Mouse (Mus musculus): Measurements from ENCODE around the gene Rps6ka2. TPM values are rescaled to one million over a fixed set of nuclear protein-coding genes. Genes with fewer than 3 reads are reported as not detected.
"Not testable (repeated sequence)": the region's sequence is repeated elsewhere in the genome, so short reads cannot be mapped to it uniquely, and the experiment has no call there.

Rps6ka2 gene
- polyA plus RNA-seq, 1 experiment from 2014 or later: 11.7 TPM

DNA sequence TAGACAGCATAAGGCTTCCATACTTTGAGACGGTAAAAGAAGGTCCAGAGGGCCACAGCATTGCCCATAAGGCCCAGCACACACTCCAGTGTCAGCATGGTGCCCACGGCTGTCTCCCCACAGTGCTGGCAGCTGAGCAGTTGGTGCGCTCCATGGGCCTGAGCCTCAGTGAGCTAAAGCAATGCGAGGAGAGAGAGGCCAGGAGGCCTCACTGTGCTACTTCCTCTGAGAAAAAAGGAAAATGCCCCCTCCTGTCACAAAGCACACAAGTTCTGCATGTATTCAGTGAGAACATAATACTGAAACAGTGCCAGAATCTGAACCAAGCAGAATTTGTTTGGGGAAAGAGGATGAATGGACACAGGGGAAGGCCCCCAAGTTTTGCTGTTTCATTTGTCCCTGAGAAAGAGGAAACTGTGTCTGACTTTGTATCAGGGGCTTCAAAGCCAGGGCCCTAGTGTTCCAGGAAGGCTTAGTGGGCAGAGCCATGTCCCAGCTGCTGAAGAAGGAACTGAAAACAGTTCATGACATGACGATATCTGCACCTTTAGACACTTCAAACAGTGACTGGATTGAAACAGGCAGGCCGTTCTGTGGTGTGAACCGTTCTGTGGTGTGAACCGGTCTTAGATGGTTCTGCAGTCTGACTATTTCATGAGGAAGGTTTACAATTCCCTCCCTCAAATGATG is 145.9 kb downstream of the Rps6ka2 start:
- 87% methylated on average over 6 of the region's 8 CpGs for WGBS
- H3K27me3 ChIP-seq (ENCODE audit: control insufficient read depth, insufficient read depth, low read length); H3K9ac ChIP-seq (replicated peaks; ENCODE audit: low read depth, low read length); H3K4me2 ChIP-seq (replicated peaks; ENCODE audit: low read depth, low read length); H3K4me1 ChIP-seq (ENCODE audit: control insufficient read depth, insufficient read depth, low read length); H3K36me3 ChIP-seq (ENCODE audit: control insufficient read depth, insufficient read depth, low read length); H3K9me3 ChIP-seq (ENCODE audit: control insufficient read depth, low read depth, low read length); ATAC-seq (ENCODE audit: insufficient number of reproducible peaks, insufficient read depth, low FRiP score, low read depth); H3K27ac ChIP-seq (ENCODE audit: low read length); H3K4me3 ChIP-seq (ENCODE audit: low read depth, low read length): not testable (repeated sequence)

DNA sequence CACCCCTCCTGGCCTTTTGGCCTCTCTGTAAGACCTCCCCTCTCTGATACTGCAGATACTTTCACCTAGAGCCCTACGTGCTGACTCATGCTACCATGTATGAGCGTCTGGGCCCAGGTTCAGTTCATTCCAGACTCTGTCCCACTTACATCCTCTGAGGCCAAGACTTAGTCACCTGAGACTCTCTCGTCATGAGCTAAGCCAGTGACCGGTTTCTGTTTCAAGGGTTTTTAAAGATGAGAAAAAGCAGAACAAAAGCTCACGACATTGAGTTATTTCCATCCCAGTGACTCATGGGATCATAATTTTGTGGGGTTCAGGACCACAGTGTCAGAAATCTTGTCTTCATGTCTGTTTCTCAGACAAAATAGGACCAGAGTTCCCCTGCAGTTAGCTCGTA is 149.9 kb downstream of the Rps6ka2 start:
- WGBS: 75% methylated on average over 6 of the region's 6 CpGs
- not testable (repeated sequence) for ATAC-seq (ENCODE audit: insufficient number of reproducible peaks, insufficient read depth, low FRiP score, low read depth)

DNA sequence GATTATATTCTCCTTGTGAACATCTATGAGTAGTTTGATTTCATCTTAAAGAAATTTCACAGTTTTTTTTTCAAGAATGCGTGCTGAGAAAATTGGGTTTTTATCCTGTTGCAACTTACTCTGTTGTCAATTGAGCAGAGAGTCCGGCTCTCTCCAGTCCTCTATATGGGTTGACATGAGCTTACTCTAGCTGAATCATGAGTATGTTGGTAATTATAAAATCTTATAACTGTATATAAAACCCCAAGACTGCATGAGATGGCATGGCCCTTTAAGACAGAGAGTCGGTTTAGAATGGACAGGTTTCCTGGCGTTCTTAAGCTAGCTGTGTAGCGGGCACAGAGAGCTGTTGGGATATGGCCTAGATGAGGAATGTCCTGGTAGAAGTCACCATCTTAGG is 154.4 kb downstream of the Rps6ka2 start, which contains the start of gene Tcp10a:
Gene Tcp10a (plus strand): TSS at position 301 of the 400 bp plus-strand sequence.
- WGBS: 91% methylated on average over 3 of the region's 5 CpGs
- H3K27me3 ChIP-seq (ENCODE audit: control insufficient read depth, insufficient read depth, low read length); H3K9me3 ChIP-seq (ENCODE audit: control insufficient read depth, low read depth, low read length); H3K4me1 ChIP-seq (ENCODE audit: control insufficient read depth, insufficient read depth, low read length); ATAC-seq (ENCODE audit: insufficient number of reproducible peaks, insufficient read depth, low FRiP score, low read depth); H3K4me3 ChIP-seq (ENCODE audit: low read depth, low read length); H3K27ac ChIP-seq (ENCODE audit: low read length); H3K4me2 ChIP-seq (replicated peaks; ENCODE audit: low read depth, low read length); H3K36me3 ChIP-seq (ENCODE audit: control insufficient read depth, insufficient read depth, low read length); H3K9ac ChIP-seq (replicated peaks; ENCODE audit: low read depth, low read length): not testable (repeated sequence)

More for the DNA sequence above, 149.9 kb downstream of the Rps6ka2 start:
- not testable (repeated sequence) for H3K4me2 ChIP-seq (replicated peaks; ENCODE audit: low read depth, low read length); H3K27me3 ChIP-seq (ENCODE audit: control insufficient read depth, insufficient read depth, low read length); H3K4me1 ChIP-seq (ENCODE audit: control insufficient read depth, insufficient read depth, low read length); H3K9ac ChIP-seq (replicated peaks; ENCODE audit: low read depth, low read length); H3K9me3 ChIP-seq (ENCODE audit: control insufficient read depth, low read depth, low read length); H3K4me3 ChIP-seq (ENCODE audit: low read depth, low read length); H3K36me3 ChIP-seq (ENCODE audit: control insufficient read depth, insufficient read depth, low read length); H3K27ac ChIP-seq (ENCODE audit: low read length)

DNA sequence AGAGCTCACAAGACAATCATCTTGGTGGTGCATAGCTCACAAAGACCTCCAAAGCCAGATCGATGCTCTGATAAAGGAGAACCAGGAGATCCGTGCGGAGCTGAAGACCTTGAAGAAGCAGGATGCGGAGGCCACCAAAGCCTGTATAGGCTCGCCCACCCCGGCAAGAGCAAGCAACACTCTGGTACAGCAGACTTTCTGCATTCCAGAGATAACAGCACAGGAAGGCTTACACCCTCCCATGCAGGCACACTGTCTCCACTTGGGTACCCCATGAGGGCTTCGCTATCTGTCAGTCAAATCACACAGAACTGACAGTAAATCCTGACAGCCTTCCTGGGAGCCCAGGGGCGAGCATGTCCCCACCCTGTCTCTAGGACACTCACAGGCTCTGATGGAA is 156.5 kb downstream of the Rps6ka2 start:
- 50% methylated on average over 5 of the region's 8 CpGs for WGBS
- H3K4me1 ChIP-seq (ENCODE audit: control insufficient read depth, insufficient read depth, low read length); H3K9me3 ChIP-seq (ENCODE audit: control insufficient read depth, low read depth, low read length); H3K27me3 ChIP-seq (ENCODE audit: control insufficient read depth, insufficient read depth, low read length); H3K4me2 ChIP-seq (replicated peaks; ENCODE audit: low read depth, low read length); ATAC-seq (ENCODE audit: insufficient number of reproducible peaks, insufficient read depth, low FRiP score, low read depth); H3K9ac ChIP-seq (replicated peaks; ENCODE audit: low read depth, low read length); H3K36me3 ChIP-seq (ENCODE audit: control insufficient read depth, insufficient read depth, low read length); H3K4me3 ChIP-seq (ENCODE audit: low read depth, low read length); H3K27ac ChIP-seq (ENCODE audit: low read length): not testable (repeated sequence)

DNA sequence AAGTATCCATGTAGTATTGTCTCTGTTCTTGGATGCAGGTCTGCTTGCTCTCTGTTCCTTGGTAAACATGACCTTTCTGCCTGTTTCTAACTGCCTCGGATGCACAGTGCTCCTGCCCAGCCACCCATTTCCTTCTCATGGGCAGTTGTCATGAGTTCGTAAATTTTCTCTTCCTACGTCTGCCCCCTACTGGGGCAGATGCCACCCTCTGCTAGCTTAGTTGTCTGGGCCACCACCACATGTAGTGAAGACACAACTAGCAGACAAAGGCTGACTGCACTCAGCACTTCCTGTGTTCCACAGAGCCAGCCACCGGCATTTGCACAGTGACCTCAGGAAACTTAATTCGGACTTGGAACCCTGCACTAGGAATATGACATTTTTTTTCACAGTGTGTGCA is 162.8 kb downstream of the Rps6ka2 start:
- H3K4me1 ChIP-seq (ENCODE audit: control insufficient read depth, insufficient read depth, low read length); H3K36me3 ChIP-seq (ENCODE audit: control insufficient read depth, insufficient read depth, low read length); H3K4me2 ChIP-seq (replicated peaks; ENCODE audit: low read depth, low read length); H3K27me3 ChIP-seq (ENCODE audit: control insufficient read depth, insufficient read depth, low read length); ATAC-seq (ENCODE audit: insufficient number of reproducible peaks, insufficient read depth, low FRiP score, low read depth); H3K9me3 ChIP-seq (ENCODE audit: control insufficient read depth, low read depth, low read length); H3K4me3 ChIP-seq (ENCODE audit: low read depth, low read length); H3K27ac ChIP-seq (ENCODE audit: low read length); H3K9ac ChIP-seq (replicated peaks; ENCODE audit: low read depth, low read length): not testable (repeated sequence)
- WGBS: 81% methylated on average over 3 of the region's 5 CpGs

DNA sequence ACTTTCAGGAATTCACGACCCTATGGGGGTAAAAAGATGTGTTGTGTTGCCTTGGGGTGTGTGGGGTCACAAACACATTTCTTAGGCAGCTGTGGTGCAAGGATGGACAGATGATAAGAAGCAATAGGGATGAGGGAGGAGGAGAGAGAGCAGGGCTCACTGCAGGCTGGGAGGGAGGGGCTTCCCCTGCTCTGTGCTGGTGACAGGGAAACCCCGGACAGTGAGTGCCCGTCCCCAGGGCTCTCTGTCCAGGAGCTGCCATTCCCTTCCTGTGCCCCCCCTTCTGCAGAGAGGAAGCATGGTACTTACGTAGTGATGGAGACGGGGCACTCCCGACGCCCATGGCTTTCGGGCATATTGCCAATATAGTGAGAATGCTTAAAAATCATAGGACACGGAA is 167.5 kb downstream of the Rps6ka2 start:
- H3K9ac ChIP-seq (replicated peaks; ENCODE audit: low read depth, low read length); H3K27ac ChIP-seq (ENCODE audit: low read length); H3K4me3 ChIP-seq (ENCODE audit: low read depth, low read length); H3K9me3 ChIP-seq (ENCODE audit: control insufficient read depth, low read depth, low read length); H3K27me3 ChIP-seq (ENCODE audit: control insufficient read depth, insufficient read depth, low read length); ATAC-seq (ENCODE audit: insufficient number of reproducible peaks, insufficient read depth, low FRiP score, low read depth); H3K4me2 ChIP-seq (replicated peaks; ENCODE audit: low read depth, low read length); H3K36me3 ChIP-seq (ENCODE audit: control insufficient read depth, insufficient read depth, low read length); H3K4me1 ChIP-seq (ENCODE audit: control insufficient read depth, insufficient read depth, low read length): not testable (repeated sequence)
- 76% methylated on average over 7 of the region's 9 CpGs for WGBS

DNA sequence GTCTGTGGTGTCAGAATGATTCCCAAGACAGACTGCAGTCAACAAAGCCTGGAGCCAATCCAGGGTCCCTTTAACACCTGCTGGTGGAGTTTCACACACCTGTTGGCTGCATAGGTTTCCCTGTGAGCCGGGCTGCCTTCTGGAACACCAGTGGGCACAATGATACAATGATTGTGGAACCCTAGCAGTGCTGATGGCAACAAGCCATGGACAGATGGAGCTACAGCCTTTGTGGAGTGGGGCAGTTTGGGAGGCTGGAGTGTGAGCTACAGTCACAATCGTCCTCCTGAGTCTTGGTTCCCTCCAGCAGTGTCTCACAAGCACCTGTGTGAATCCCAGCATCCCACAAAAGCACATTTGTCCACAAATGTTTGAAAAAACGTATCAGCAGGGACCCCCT is 178.8 kb downstream of the Rps6ka2 start:
- not testable (repeated sequence) for H3K9ac ChIP-seq (replicated peaks; ENCODE audit: low read depth, low read length); ATAC-seq (ENCODE audit: insufficient number of reproducible peaks, insufficient read depth, low FRiP score, low read depth); H3K27me3 ChIP-seq (ENCODE audit: control insufficient read depth, insufficient read depth, low read length); H3K4me3 ChIP-seq (ENCODE audit: low read depth, low read length); H3K36me3 ChIP-seq (ENCODE audit: control insufficient read depth, insufficient read depth, low read length); H3K27ac ChIP-seq (ENCODE audit: low read length); H3K4me1 ChIP-seq (ENCODE audit: control insufficient read depth, insufficient read depth, low read length); H3K9me3 ChIP-seq (ENCODE audit: control insufficient read depth, low read depth, low read length); H3K4me2 ChIP-seq (replicated peaks; ENCODE audit: low read depth, low read length)
- WGBS: 68% methylated on average over 2 of the region's 3 CpGs

DNA sequence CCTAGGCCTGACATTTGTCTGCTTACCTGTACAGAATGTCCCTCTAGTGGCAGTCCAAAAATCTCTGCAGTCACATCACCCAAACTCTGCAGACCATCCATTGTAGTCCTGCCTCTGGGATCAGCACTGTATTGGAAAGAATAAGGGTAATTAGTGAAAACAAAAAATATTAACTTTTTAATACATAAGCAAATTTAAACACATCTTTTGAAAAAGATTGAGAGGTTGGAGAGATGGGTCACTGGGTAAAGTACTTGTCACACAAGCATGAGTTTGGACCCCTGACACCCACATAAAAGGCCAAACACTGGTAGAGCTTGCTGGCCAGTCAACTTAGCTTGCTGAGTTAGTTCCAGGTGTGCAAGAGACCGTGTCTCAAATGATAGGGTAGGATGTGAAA is 182.7 kb downstream of the Rps6ka2 start, which contains the start of gene Ttll2:
Gene Ttll2 (minus strand): TSS at position 101 of the 400 bp plus-strand sequence.
- H3K36me3 ChIP-seq (ENCODE audit: control insufficient read depth, insufficient read depth, low read length); H3K9ac ChIP-seq (replicated peaks; ENCODE audit: low read depth, low read length); ATAC-seq (ENCODE audit: insufficient number of reproducible peaks, insufficient read depth, low FRiP score, low read depth); H3K9me3 ChIP-seq (ENCODE audit: control insufficient read depth, low read depth, low read length); H3K4me3 ChIP-seq (ENCODE audit: low read depth, low read length); H3K4me1 ChIP-seq (ENCODE audit: control insufficient read depth, insufficient read depth, low read length); H3K27ac ChIP-seq (ENCODE audit: low read length); H3K4me2 ChIP-seq (replicated peaks; ENCODE audit: low read depth, low read length); H3K27me3 ChIP-seq (ENCODE audit: control insufficient read depth, insufficient read depth, low read length): not testable (repeated sequence)
- 89% methylated on average over 1 of the region's 1 CpGs for WGBS
